Mouse (Mus musculus) MEL (cell line): ENCODE measurements around the gene Sucla2. TPM values are rescaled to one million over a fixed set of nuclear protein-coding genes. Genes with fewer than 3 reads are reported as not detected.

Source experiments
- DNase-seq: peaks from one replicate; pipeline ENCODE4 v3.0.0; 2011; ENCODE audit warnings: low read depth, low spot score
- H3K27ac ChIP-seq: 2 replicates; pipeline ENCODE4 v1.5.1; 2012; ENCODE audit warnings: low read depth, mild to moderate bottlenecking, control low read depth, low read length, moderate library complexity; ENCODE audit not compliant: control insufficient read depth
- H3K27me3 ChIP-seq, 2 experiments: fragments of 150-350 bp in 1 of 2; sonication (generic) in 1 of 2; 2 replicates each; pipeline ENCODE4 v1.6.1; 2012; ENCODE audit warnings: low read length in 2 of 2, mild to moderate bottlenecking in 2 of 2, improper control_type of control experiment in 1 of 2, moderate library complexity in 1 of 2; ENCODE audit not compliant: insufficient read depth in 2 of 2, control insufficient read depth in 1 of 2
- H3K36me3 ChIP-seq, 2 experiments: 2 replicates each; pipeline ENCODE4 v1.6.1; 2012 to 2014; ENCODE audit warnings: low read length in 2 of 2, improper control_type of control experiment in 1 of 2, inconsistent platforms in 1 of 2, mild to moderate bottlenecking in 1 of 2; ENCODE audit not compliant: insufficient read depth in 2 of 2, control insufficient read depth in 1 of 2
- H3K4me1 ChIP-seq, 2 experiments: fragments of 150-350 bp in 1 of 2; sonication (generic) in 1 of 2; 2 replicates each; pipeline ENCODE4 v1.6.1; 2012; ENCODE audit warnings: low read length in 2 of 2, improper control_type of control experiment in 1 of 2, mild to moderate bottlenecking in 1 of 2; ENCODE audit not compliant: insufficient read depth in 2 of 2, control insufficient read depth in 1 of 2
- H3K4me3 ChIP-seq, 2 experiments: fragments of 150-350 bp in 1 of 2; sonication (generic) in 1 of 2; 2 replicates each; pipeline ENCODE4 v1.5.1; 2012; ENCODE audit warnings: low read depth in 2 of 2, low read length in 2 of 2, mild to moderate bottlenecking in 2 of 2, moderate library complexity in 2 of 2, control low read depth in 1 of 2, improper control_type of control experiment in 1 of 2; ENCODE audit not compliant: control insufficient read depth in 1 of 2, insufficient read depth in 1 of 2
- H3K79me2 ChIP-seq: 2 replicates; pipeline ENCODE4 v1.6.1; 2012; ENCODE audit warnings: mild to moderate bottlenecking, low read length, moderate library complexity; ENCODE audit not compliant: control insufficient read depth, poor library complexity, insufficient read depth
- H3K9ac ChIP-seq: 2 replicates; pipeline ENCODE4 v1.6.1; 2012; ENCODE audit warnings: low read depth, mild to moderate bottlenecking, control low read depth, low read length, moderate library complexity; ENCODE audit not compliant: control insufficient read depth, poor library complexity, severe bottlenecking
- H3K9me3 ChIP-seq: fragments of 150-350 bp; sonication (generic); replicated peaks from 2 replicates; pipeline ENCODE4 v1.6.1; 2012; ENCODE audit warnings: mild to moderate bottlenecking, low read length, improper control_type of control experiment, moderate library complexity; ENCODE audit not compliant: insufficient read depth
- BHLHE40 ChIP-seq: IDR thresholded peaks from 2 replicates; pipeline ENCODE4 v1.6.1; 2012; ENCODE audit warnings: low read depth, mild to moderate bottlenecking, inconsistent platforms, low read length, improper control_type of control experiment, borderline replicate concordance
- CTCF ChIP-seq, 3 experiments: IDR thresholded peaks in 2 of 3; conservative IDR thresholded peaks in 1 of 3; 2 replicates each; pipeline ENCODE4 v1.5.1; 2011 to 2012; ENCODE audit warnings: low read length in 3 of 3, low read depth in 2 of 3, mild to moderate bottlenecking in 2 of 3, improper control_type of control experiment in 1 of 3, inconsistent platforms in 1 of 3, mixed read lengths in 1 of 3, moderate library complexity in 1 of 3; ENCODE audit not compliant: control insufficient read depth in 1 of 3, insufficient read depth in 1 of 3, poor library complexity in 1 of 3, severe bottlenecking in 1 of 3
- E2F4 ChIP-seq: IDR thresholded peaks from 2 replicates; pipeline ENCODE4 v1.6.1; 2011; ENCODE audit warnings: low read depth, low read length, improper control_type of control experiment, borderline replicate concordance
- ELF1 ChIP-seq: IDR thresholded peaks from 2 replicates; pipeline ENCODE4 v1.6.1; 2014; ENCODE audit warnings: low read depth, mild to moderate bottlenecking, inconsistent platforms, low read length, improper control_type of control experiment, moderate library complexity
- EP300 ChIP-seq, 2 experiments: IDR thresholded peaks; 2 replicates each; pipeline ENCODE4 v1.6.1; 2011; ENCODE audit warnings: improper control_type of control experiment in 2 of 2, low read length in 2 of 2, low read depth in 1 of 2, mild to moderate bottlenecking in 1 of 2
- GABPA ChIP-seq: IDR thresholded peaks from 2 replicates; pipeline ENCODE4 v1.6.1; 2012; ENCODE audit warnings: low read depth, mild to moderate bottlenecking, inconsistent platforms, low read length, improper control_type of control experiment, moderate library complexity
- MAFK ChIP-seq: IDR thresholded peaks from 2 replicates; pipeline ENCODE4 v1.6.1; 2011; ENCODE audit warnings: low read depth, mild to moderate bottlenecking, low read length, improper control_type of control experiment, borderline replicate concordance
- MAX ChIP-seq: IDR thresholded peaks from 2 replicates; pipeline ENCODE4 v1.6.1; 2011; ENCODE audit warnings: low read length, improper control_type of control experiment
- MAZ ChIP-seq: IDR thresholded peaks from 2 replicates; pipeline ENCODE4 v1.6.1; 2012; ENCODE audit warnings: low read depth, mild to moderate bottlenecking, inconsistent platforms, low read length, improper control_type of control experiment
- MXI1 ChIP-seq: IDR thresholded peaks from 2 replicates; pipeline ENCODE4 v1.6.1; 2011; ENCODE audit warnings: mild to moderate bottlenecking, low read depth, low read length, improper control_type of control experiment
- MYB ChIP-seq: IDR thresholded peaks from 2 replicates; pipeline ENCODE4 v1.6.1; 2011; ENCODE audit warnings: mild to moderate bottlenecking, low read depth, low read length, improper control_type of control experiment
- MYC ChIP-seq: IDR thresholded peaks from 2 replicates; pipeline ENCODE4 v1.6.1; 2011; ENCODE audit warnings: low read depth, mild to moderate bottlenecking, low read length, improper control_type of control experiment, moderate library complexity
- RAD21 ChIP-seq: IDR thresholded peaks from 2 replicates; pipeline ENCODE4 v1.6.1; 2011; ENCODE audit warnings: mild to moderate bottlenecking, low read depth, low read length, improper control_type of control experiment
- RCOR1 ChIP-seq: IDR thresholded peaks from 2 replicates; pipeline ENCODE4 v1.6.1; 2012; ENCODE audit warnings: low read depth, mild to moderate bottlenecking, inconsistent platforms, low read length, improper control_type of control experiment
- SIN3A ChIP-seq: IDR thresholded peaks from 2 replicates; pipeline ENCODE4 v1.6.1; 2012; ENCODE audit warnings: low read length, improper control_type of control experiment, inconsistent platforms
- SMC3 ChIP-seq: IDR thresholded peaks from 2 replicates; pipeline ENCODE4 v1.6.1; 2011; ENCODE audit warnings: low read depth, low read length, improper control_type of control experiment
- UBTF ChIP-seq: IDR thresholded peaks from 2 replicates; pipeline ENCODE4 v1.6.1; 2012; ENCODE audit warnings: low read depth, mild to moderate bottlenecking, inconsistent platforms, low read length, improper control_type of control experiment, moderate library complexity, borderline replicate concordance; ENCODE audit not compliant: insufficient read depth
- USF1 ChIP-seq: IDR thresholded peaks from 2 replicates; pipeline ENCODE4 v1.6.1; 2014; ENCODE audit warnings: low read depth, mild to moderate bottlenecking, inconsistent platforms, low read length, improper control_type of control experiment, moderate library complexity
- USF2 ChIP-seq, 2 experiments: IDR thresholded peaks; 2 replicates each; pipeline ENCODE4 v1.6.1; 2011 to 2012; ENCODE audit warnings: improper control_type of control experiment in 2 of 2, low read length in 2 of 2, borderline replicate concordance in 1 of 2, inconsistent platforms in 1 of 2, low read depth in 1 of 2, mild to moderate bottlenecking in 1 of 2; ENCODE audit not compliant: insufficient read depth in 1 of 2
- ZC3H11A ChIP-seq: IDR thresholded peaks from 2 replicates; pipeline ENCODE4 v1.6.1; 2012; ENCODE audit warnings: low read depth, mild to moderate bottlenecking, inconsistent platforms, low read length, improper control_type of control experiment
- ZKSCAN1 ChIP-seq: IDR thresholded peaks from 2 replicates; pipeline ENCODE4 v1.6.1; 2012; ENCODE audit warnings: low read depth, mild to moderate bottlenecking, inconsistent platforms, low read length, improper control_type of control experiment, moderate library complexity
- ZNF384 ChIP-seq: IDR thresholded peaks from 2 replicates; pipeline ENCODE4 v1.6.1; 2012; ENCODE audit warnings: low read depth, mild to moderate bottlenecking, inconsistent platforms, low read length, improper control_type of control experiment
- polyA plus RNA-seq, 2 experiments: library from polyadenylated mRNA; stranded (reverse) in 1 of 2; unstranded in 1 of 2; fragments of >175 nt in 1 of 2; fragments of >200 nt in 1 of 2; gene quantifications; 2 replicates each; pipeline versions ENCODE4 v1.2.1 to v1.2.4; 2012; ENCODE audit warnings: low replicate concordance in 2 of 2, low read depth in 1 of 2; ENCODE audit not compliant: insufficient read length in 2 of 2, insufficient read depth in 1 of 2, missing spikeins in 1 of 2
- total RNA-seq: library from RNA; depleted of rRNA; stranded (reverse); fragments of 300-350 nt; gene quantifications from 2 replicates; pipeline ENCODE4 v1.2.3, GENCODE M21; 2012

Gene Sucla2
- total and polyA plus RNA-seq, 3 experiments = 59.4 to 65.5 (median 61.6) TPM

GRCm38 (mm10) chr14:73548051-73548450 is 22.9 kb downstream of the Sucla2 start, which contains the start of gene Nudt15:
TSS of gene Nudt15 (minus strand) at chr14:73548242.
- no peak for DNase-seq
- no peak within 1 kb of the TSS for H3K4me3 ChIP-seq
- H3K9me3 ChIP-seq = no peaks in the 10 kb centered on the region
- peaks cover 0 to 7% of the 10 kb centered on the region in 2 experiments; a peak in 2 of 4 replicates for H3K36me3 ChIP-seq
- no peak within 1 kb of the TSS for H3K27ac ChIP-seq
- H3K9ac ChIP-seq = no peak within 1 kb of the TSS
- H3K4me1 ChIP-seq = peaks cover 5 to 18% of the 10 kb centered on the region in 2 experiments; a peak in 3 of 4 replicates
- peaks cover 4% of the 10 kb centered on the region for H3K79me2 ChIP-seq
- TF ChIP-seq USF2 (IDR thresholded peaks at IDR 0.05; ENCODE audit: borderline replicate concordance in 1 of 2, insufficient read depth in 1 of 2, low read depth in 1 of 2, low read length in 2 of 2) = no peak
- TF ChIP-seq BHLHE40 = no peak
- TF ChIP-seq EP300 (IDR thresholded peaks at IDR 0.05; ENCODE audit: low read depth in 1 of 2, low read length in 2 of 2) = no peak
- no peak for TF ChIP-seq ZC3H11A
- TF ChIP-seq GABPA = no peak
- no peak for TF ChIP-seq USF1
- TF ChIP-seq SIN3A = no peak
- no peaks in the 10 kb centered on the region for H3K27me3 ChIP-seq

GRCm38 (mm10) chr14:73550291-73550690 is 25.2 kb downstream of the Sucla2 start:
- H3K9me3 ChIP-seq = no peaks in the 10 kb centered on the region
- TF ChIP-seq MXI1 (no peak), MYC (no peak), USF2 (IDR thresholded peaks at IDR 0.05; ENCODE audit: borderline replicate concordance in 1 of 2, insufficient read depth in 1 of 2, low read depth in 1 of 2, low read length in 2 of 2) (no peak), MAZ (no peak), MAFK (no peak), EP300 (IDR thresholded peaks at IDR 0.05; ENCODE audit: low read depth in 1 of 2, low read length in 2 of 2) (no peak), RCOR1 (no peak), MAX (no peak), USF1 (no peak), ZKSCAN1 (no peak), CTCF (IDR thresholded peaks at IDR 0.05 in 2 of 3, conservative IDR thresholded peaks at IDR 0.05 in 1 of 3; ENCODE audit: control insufficient read depth in 1 of 3, insufficient read depth in 1 of 3, low read depth in 2 of 3, low read length in 3 of 3, poor library complexity in 1 of 3, severe bottlenecking in 1 of 3) (no peak), UBTF (no peak), ELF1 (no peak), SMC3 (no peak), MYB (no peak), ZNF384 (no peak), GABPA (no peak), E2F4 (no peak), RAD21 (no peak)
- TF ChIP-seq, all 39 proteins: peak for 0
- Histone ChIP-seq H3K4me1 (peaks cover 9 to 22% of the 10 kb centered on the region in 2 experiments), H3K9ac (no peak overlapping the region), H3K27me3 (no peaks in the 10 kb centered on the region), H3K79me2 (peaks cover 15% of the 10 kb centered on the region), H3K4me3 (no peak overlapping the region), H3K27ac (no peak overlapping the region), H3K36me3 (peaks cover 0 to 11% of the 10 kb centered on the region in 2 experiments; a peak in 2 of 4 replicates)
- no peak for DNase-seq
